Mouse (Mus musculus): Measurements from ENCODE around the gene Plcl1. TPM values are rescaled to one million over a fixed set of nuclear protein-coding genes. Genes with fewer than 3 reads are reported as not detected.

The Plcl1 gene
- total and polyA plus RNA-seq, 3 experiments, result 0.08 to 0.41 (median 0.13) TPM

- no peak overlapping the region for H3K27ac ChIP-seq (ENCODE audit: insufficient read depth, low read depth)
- in situ Hi-C loops (cut with MboI; ENCODE audit: low pct_ligation_motif_present, low pct_unique_long_range_greater_than_20kb, low sequenced_read_pairs), result no loop called here
- H3K4me1 ChIP-seq (ENCODE audit: control insufficient read depth in 1 of 2, insufficient read depth in 2 of 2), result peaks cover 0 to 8% of the 10 kb centered on the region in 2 experiments; a peak in 1 of 4 replicates
- H3K9ac ChIP-seq (ENCODE audit: insufficient read depth, low read depth), result no peak overlapping the region
- H3K79me2 ChIP-seq (replicated peaks; ENCODE audit: control insufficient read depth, extremely low read depth, insufficient read depth, poor library complexity, severe bottlenecking), result no peaks in the 10 kb centered on the region
- no peaks in the 10 kb centered on the region for H3K9me3 ChIP-seq (replicated peaks; ENCODE audit: low read length)
- dilution Hi-C loops (cut with MboI; ENCODE audit: extremely low pct_ligation_motif_present, extremely low pct_unique_long_range_greater_than_20kb, low sequenced_read_pairs), result no loop called here
- H3K36me3 ChIP-seq (replicated peaks in 1 of 2; ENCODE audit: control insufficient read depth in 1 of 2, insufficient read depth in 1 of 2, low read length in 1 of 2), result no peaks in the 10 kb centered on the region
- H3K4me3 ChIP-seq (replicated peaks in 1 of 3; ENCODE audit: low read depth in 2 of 3, low read length in 2 of 3, poor library complexity in 1 of 3), result no peak overlapping the region
- no peaks in the 10 kb centered on the region for H3K27me3 ChIP-seq (replicated peaks)
- no peak overlapping the region for H3K4me2 ChIP-seq (ENCODE audit: insufficient read depth, low read depth, poor library complexity, severe bottlenecking)
- no peak for TF ChIP-seq ZMIZ1 (IDR thresholded peaks at IDR 0.05; ENCODE audit: low read depth, low read length)
- TF ChIP-seq RCOR1 (conservative IDR thresholded peaks at IDR 0.05; ENCODE audit: low read depth, low read length), result no peak
- no peak for TF ChIP-seq SMC3 (IDR thresholded peaks at IDR 0.05; ENCODE audit: low read depth, low read length)
- TF ChIP-seq PAX5 (IDR thresholded peaks at IDR 0.05; ENCODE audit: low read length), result no peak
- no peak for TF ChIP-seq MAZ (IDR thresholded peaks at IDR 0.05; ENCODE audit: low read depth, low read length)
- TF ChIP-seq KAT2A (IDR thresholded peaks at IDR 0.05; ENCODE audit: insufficient replicate concordance, low read length), result no peak
- no peak for TF ChIP-seq UBTF (IDR thresholded peaks at IDR 0.05; ENCODE audit: low read depth, low read length)
- TF ChIP-seq MEF2A (IDR thresholded peaks at IDR 0.05; ENCODE audit: borderline replicate concordance, low read depth, low read length), result no peak
- TF ChIP-seq IRF4 (IDR thresholded peaks at IDR 0.05; ENCODE audit: low read depth, low read length), result no peak
- no peak for TF ChIP-seq USF2 (conservative IDR thresholded peaks at IDR 0.05; ENCODE audit: low read depth, low read length)
- TF ChIP-seq NRF1 (IDR thresholded peaks at IDR 0.05; ENCODE audit: low read depth, low read length), result no peak
- no peak for TF ChIP-seq POLR2A (IDR thresholded peaks at IDR 0.05; ENCODE audit: low read depth, low read length)
- no peak for TF ChIP-seq CTCF (conservative IDR thresholded peaks at IDR 0.05 in 1 of 2, IDR thresholded peaks at IDR 0.05 in 1 of 2; ENCODE audit: low read depth in 2 of 2, low read length in 2 of 2)
- no peak for TF ChIP-seq NELFE (IDR thresholded peaks at IDR 0.05; ENCODE audit: low read depth, low read length)
- TF ChIP-seq CHD1 (IDR thresholded peaks at IDR 0.05; ENCODE audit: low read depth, low read length), result no peak
- no peak for TF ChIP-seq ETS1 (conservative IDR thresholded peaks at IDR 0.05; ENCODE audit: low read depth, low read length)
- no peak for TF ChIP-seq MYC (IDR thresholded peaks at IDR 0.05; ENCODE audit: low read depth, low read length)
- TF ChIP-seq USF1 (IDR thresholded peaks at IDR 0.05; ENCODE audit: low read depth, low read length), result no peak
- no peak for TF ChIP-seq ZKSCAN1 (IDR thresholded peaks at IDR 0.05; ENCODE audit: borderline replicate concordance, low read depth, low read length)
- TF ChIP-seq TCF12 (IDR thresholded peaks at IDR 0.05; ENCODE audit: low read depth, low read length), result no peak
- DNase-seq (ENCODE audit: extremely low read depth), result no peak
These were observed 361.0 kb downstream of the Plcl1 start for GRCm38 (mm10) chr1:55766743-55767142.

- H3K27ac ChIP-seq (ENCODE audit: insufficient read depth, low read depth), result no peak overlapping the region
- H3K79me2 ChIP-seq (replicated peaks; ENCODE audit: control insufficient read depth, extremely low read depth, insufficient read depth, poor library complexity, severe bottlenecking), result no peaks in the 10 kb centered on the region
- no peak for DNase-seq (ENCODE audit: extremely low read depth)
- no peak overlapping the region for H3K4me3 ChIP-seq (replicated peaks in 1 of 3; ENCODE audit: low read depth in 2 of 3, low read length in 2 of 3, poor library complexity in 1 of 3)
- no peaks in the 10 kb centered on the region for H3K9me3 ChIP-seq (replicated peaks; ENCODE audit: low read length)
- H3K9ac ChIP-seq (ENCODE audit: insufficient read depth, low read depth), result no peak overlapping the region
- dilution Hi-C loops (cut with MboI; ENCODE audit: extremely low pct_ligation_motif_present, extremely low pct_unique_long_range_greater_than_20kb, low sequenced_read_pairs) (no loop called here), in situ Hi-C loops (cut with MboI; ENCODE audit: low pct_ligation_motif_present, low pct_unique_long_range_greater_than_20kb, low sequenced_read_pairs) (no loop called here)
- H3K36me3 ChIP-seq (replicated peaks in 1 of 2; ENCODE audit: control insufficient read depth in 1 of 2, insufficient read depth in 1 of 2, low read length in 1 of 2), result no peaks in the 10 kb centered on the region
- peaks cover 0 to 4% of the 10 kb centered on the region in 2 experiments; a peak in 1 of 4 replicates for H3K4me1 ChIP-seq (ENCODE audit: control insufficient read depth in 1 of 2, insufficient read depth in 2 of 2)
- H3K4me2 ChIP-seq (ENCODE audit: insufficient read depth, low read depth, poor library complexity, severe bottlenecking), result no peak overlapping the region
- TF ChIP-seq GABPA (IDR thresholded peaks at IDR 0.05; ENCODE audit: insufficient replicate concordance, low read depth, low read length) (no peak), CHD2 (IDR thresholded peaks at IDR 0.05; ENCODE audit: low read length) (no peak), HCFC1 (IDR thresholded peaks at IDR 0.05; ENCODE audit: low read depth, low read length) (no peak), MAFK (IDR thresholded peaks at IDR 0.05; ENCODE audit: insufficient replicate concordance, low read length) (no peak), RAD21 (IDR thresholded peaks at IDR 0.05; ENCODE audit: low read depth, low read length) (no peak), CHD1 (IDR thresholded peaks at IDR 0.05; ENCODE audit: low read depth, low read length) (no peak), EP300 (IDR thresholded peaks at IDR 0.05; ENCODE audit: low read length) (no peak), SIN3A (IDR thresholded peaks at IDR 0.05; ENCODE audit: low read length) (no peak), ZKSCAN1 (IDR thresholded peaks at IDR 0.05; ENCODE audit: borderline replicate concordance, low read depth, low read length) (no peak), BHLHE40 (IDR thresholded peaks at IDR 0.05; ENCODE audit: low read depth, low read length) (no peak), KAT2A (IDR thresholded peaks at IDR 0.05; ENCODE audit: insufficient replicate concordance, low read length) (no peak), UBTF (IDR thresholded peaks at IDR 0.05; ENCODE audit: low read depth, low read length) (no peak), MYC (IDR thresholded peaks at IDR 0.05; ENCODE audit: low read depth, low read length) (no peak), TBP (conservative IDR thresholded peaks at IDR 0.05; ENCODE audit: low read depth, low read length) (no peak), NRF1 (IDR thresholded peaks at IDR 0.05; ENCODE audit: low read depth, low read length) (no peak), USF1 (IDR thresholded peaks at IDR 0.05; ENCODE audit: low read depth, low read length) (no peak)
- H3K27me3 ChIP-seq (replicated peaks), result no peaks in the 10 kb centered on the region
These were observed 364.5 kb downstream of the Plcl1 start for GRCm38 (mm10) chr1:55770072-55770785.

All from CH12.LX (cell line).